Mouse (Mus musculus) kidney, postnatal 25 days (tissue): ENCODE measurements at regions not wholly inside any gene's neighbourhood (a gene's known extent, or its start where the extent isn't known, plus 50 kb on each side); places are given as distances from the start of the nearest gene placed in this dataset.

ENCODE experiments used
- DNase-seq, 2 experiments: peaks; one replicate each; pipeline ENCODE4 v3.0.0; 2021; ENCODE audit warnings: mixed read lengths in 2 of 2

GRCm38 (mm10) chr9:74342176-74342575 is 232.0 kb downstream of the Wdr72 start:
- no peak for DNase-seq

- DNase-seq, result no peak
Measured at GRCm38 (mm10) chr9:74345027-74345426, 234.9 kb downstream of the Wdr72 start.

GRCm38 (mm10) chr9:74348776-74349175 is 238.6 kb downstream of the Wdr72 start:
- no peak for DNase-seq

- DNase-seq, result no peak
Measured at GRCm38 (mm10) chr9:74365930-74366438, 255.8 kb downstream of the Wdr72 start.

GRCm38 (mm10) chr9:74376191-74376590 is 266.0 kb downstream of the Wdr72 start:
- DNase-seq, result no peak

GRCm38 (mm10) chr9:74377204-74377603 is 267.0 kb downstream of the Wdr72 start:
- DNase-seq, result no peak

- no peak for DNase-seq
Measured at GRCm38 (mm10) chr9:74384206-74384896, 274.2 kb downstream of the Wdr72 start.

GRCm38 (mm10) chr9:74425594-74425993 is 315.4 kb downstream of the Wdr72 start:
- DNase-seq, result no peak

- no peak for DNase-seq
Measured at GRCm38 (mm10) chr9:74449981-74450380, 339.8 kb downstream of the Wdr72 start.

GRCm38 (mm10) chr9:74461084-74461483 is 350.9 kb downstream of the Wdr72 start:
- DNase-seq, result no peak

GRCm38 (mm10) chr9:74476830-74477229 is 366.7 kb downstream of the Wdr72 start:
- DNase-seq, result no peak

- DNase-seq, result no peak
Measured at GRCm38 (mm10) chr9:74479273-74479672, 369.1 kb downstream of the Wdr72 start.

- no peak for DNase-seq
Measured at GRCm38 (mm10) chr9:74513887-74514286, 347.8 kb upstream of the Onecut1 start.

- DNase-seq, result no peak
Measured at GRCm38 (mm10) chr9:74528550-74528949, 333.2 kb upstream of the Onecut1 start.

GRCm38 (mm10) chr9:74530317-74530716 is 331.4 kb upstream of the Onecut1 start:
- DNase-seq, result peak in 1 of 2 experiments; percentile 35

- DNase-seq, result no peak
Measured at GRCm38 (mm10) chr9:74530748-74531147, 331.0 kb upstream of the Onecut1 start.

GRCm38 (mm10) chr9:74531986-74532385 is 329.7 kb upstream of the Onecut1 start:
- DNase-seq, result no peak

GRCm38 (mm10) chr9:74534976-74535375 is 326.7 kb upstream of the Onecut1 start:
- peak in 1 of 2 experiments; percentile 18 for DNase-seq

- DNase-seq, result no peak
Measured at GRCm38 (mm10) chr9:74556116-74556515, 305.6 kb upstream of the Onecut1 start.

- no peak for DNase-seq
Measured at GRCm38 (mm10) chr9:74592757-74593156, 269.0 kb upstream of the Onecut1 start.

GRCm38 (mm10) chr9:74593970-74594369 is 267.8 kb upstream of the Onecut1 start:
- DNase-seq, result no peak

GRCm38 (mm10) chr9:74604415-74604814 is 257.3 kb upstream of the Onecut1 start:
- no peak for DNase-seq

- no peak for DNase-seq
Measured at GRCm38 (mm10) chr9:74621957-74622356, 239.8 kb upstream of the Onecut1 start.

GRCm38 (mm10) chr9:74645394-74645793 is 216.3 kb upstream of the Onecut1 start:
- DNase-seq, result no peak

- no peak for DNase-seq
Measured at GRCm38 (mm10) chr9:74650036-74650435, 211.7 kb upstream of the Onecut1 start.
